Mouse (Mus musculus) spleen, embryonic (tissue): ENCODE data around the gene Zfpm1.
"Not testable (repeated sequence)": the region's sequence is repeated elsewhere in the genome, so short reads cannot be mapped to it uniquely, and the experiment has no call there.

Experiments
- CTCF ChIA-PET: fragments of 350-600 bp; sonication (Branson Sonifier 250); formaldehyde crosslinking; loops from one replicate; lab custom pipeline; 2022; lab: Charles Lee

The Zfpm1 gene

DNA sequence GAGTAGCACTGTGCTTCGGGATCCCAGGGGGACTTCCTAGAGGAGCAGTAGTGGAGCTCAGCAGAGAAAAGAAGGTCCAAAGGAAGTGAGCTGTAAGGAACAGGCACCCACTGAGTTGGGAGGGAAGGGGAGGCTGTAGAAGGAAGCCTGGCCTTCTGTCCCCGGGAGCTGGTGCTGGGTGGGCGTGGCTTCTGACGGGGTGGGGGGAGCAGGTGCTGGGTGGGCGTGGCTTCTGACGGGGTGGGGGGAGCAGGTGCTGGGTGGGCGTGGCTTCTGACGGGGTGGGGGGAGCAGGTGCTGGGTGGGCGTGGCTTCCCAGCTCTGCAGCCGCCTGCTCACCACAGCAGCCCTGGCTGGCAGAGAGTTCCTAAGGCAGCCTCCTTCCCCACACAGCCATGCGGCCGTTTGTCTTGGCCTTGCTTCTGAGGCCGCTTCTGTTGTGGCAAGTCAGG lies 42.0 kb downstream of the Zfpm1 start:
- CTCF ChIA-PET, result not testable (repeated sequence)

GRCm38 (mm10) chr8:122325196-122325595 lies 43.3 kb downstream of the Zfpm1 start:
- CTCF ChIA-PET, result no interaction called here

DNA sequence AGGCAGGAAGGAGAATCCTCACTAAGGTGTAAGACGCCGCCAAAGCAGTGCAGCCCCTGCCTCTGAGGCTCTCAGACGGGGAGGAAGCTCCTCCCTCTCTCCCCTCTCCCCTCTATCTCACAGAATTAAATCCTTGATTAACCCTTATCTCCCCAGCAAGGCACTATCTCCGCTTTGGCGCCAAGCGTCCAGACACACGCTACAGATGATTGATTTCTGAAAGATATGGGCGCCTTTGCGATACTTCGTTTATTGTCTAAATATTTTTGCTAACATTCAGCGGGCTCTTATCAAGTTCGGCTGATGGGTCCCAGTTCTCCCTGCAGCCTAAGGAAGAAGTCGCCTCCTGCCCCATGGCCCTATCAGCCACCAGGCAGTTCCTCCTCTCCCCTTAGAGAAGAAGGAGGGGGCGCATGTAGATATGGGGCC lies 44.2 kb downstream of the Zfpm1 start:
- CTCF ChIA-PET, result no interaction called here

GRCm38 (mm10) chr8:122329072-122329471 lies 47.1 kb downstream of the Zfpm1 start:
- CTCF ChIA-PET, result no interaction called here

DNA sequence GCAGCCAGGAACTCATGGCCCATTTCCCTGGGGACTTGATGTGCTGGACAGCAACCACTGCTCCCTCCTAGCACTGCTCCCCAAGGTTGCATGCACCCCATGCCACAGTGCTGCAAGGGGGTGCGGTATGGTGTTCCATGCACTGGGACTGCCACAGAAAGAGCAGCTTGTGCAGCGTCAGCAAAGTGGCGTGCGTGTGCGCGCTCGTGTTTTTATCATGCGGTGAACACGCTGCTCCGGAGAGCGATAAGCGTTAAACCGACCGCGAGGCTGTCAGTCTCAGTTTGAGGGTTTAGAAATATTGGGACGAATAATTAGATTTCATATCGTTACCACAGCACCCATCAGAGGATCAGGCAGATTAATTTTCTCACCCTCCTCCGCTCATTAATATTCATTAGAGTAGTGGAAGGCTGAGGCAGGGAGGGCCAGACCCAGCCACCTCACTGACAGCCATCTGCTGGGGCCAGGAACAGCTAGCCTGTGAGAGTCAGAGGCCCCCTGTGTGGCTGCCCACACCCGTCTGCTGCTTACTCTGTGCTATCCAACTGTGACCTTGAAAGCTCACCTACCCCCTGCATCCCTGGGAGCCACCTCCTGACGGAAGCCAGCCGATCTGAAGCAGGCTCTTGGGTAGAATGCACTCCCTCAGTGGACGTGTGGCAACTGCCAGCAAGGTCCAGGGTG lies 47.8 kb downstream of the Zfpm1 start:
- CTCF ChIA-PET, result no interaction called here

- CTCF ChIA-PET, result interaction anchor here (1.2 to 4.4 kb wide), 2 partner anchors 57 to 66 kb away, joined by 3 to 28 read pairs; no protein-coding TSS in a partner anchor
These were observed 48.6 kb downstream of the Zfpm1 start for GRCm38 (mm10) chr8:122330446-122331133.

GRCm38 (mm10) chr8:122331134-122331523 lies 49.2 kb downstream of the Zfpm1 start:
- CTCF ChIA-PET, result interaction anchor here (1.2 to 4.4 kb wide), 2 partner anchors 57 to 66 kb away, joined by 3 to 28 read pairs; no protein-coding TSS in a partner anchor

DNA sequence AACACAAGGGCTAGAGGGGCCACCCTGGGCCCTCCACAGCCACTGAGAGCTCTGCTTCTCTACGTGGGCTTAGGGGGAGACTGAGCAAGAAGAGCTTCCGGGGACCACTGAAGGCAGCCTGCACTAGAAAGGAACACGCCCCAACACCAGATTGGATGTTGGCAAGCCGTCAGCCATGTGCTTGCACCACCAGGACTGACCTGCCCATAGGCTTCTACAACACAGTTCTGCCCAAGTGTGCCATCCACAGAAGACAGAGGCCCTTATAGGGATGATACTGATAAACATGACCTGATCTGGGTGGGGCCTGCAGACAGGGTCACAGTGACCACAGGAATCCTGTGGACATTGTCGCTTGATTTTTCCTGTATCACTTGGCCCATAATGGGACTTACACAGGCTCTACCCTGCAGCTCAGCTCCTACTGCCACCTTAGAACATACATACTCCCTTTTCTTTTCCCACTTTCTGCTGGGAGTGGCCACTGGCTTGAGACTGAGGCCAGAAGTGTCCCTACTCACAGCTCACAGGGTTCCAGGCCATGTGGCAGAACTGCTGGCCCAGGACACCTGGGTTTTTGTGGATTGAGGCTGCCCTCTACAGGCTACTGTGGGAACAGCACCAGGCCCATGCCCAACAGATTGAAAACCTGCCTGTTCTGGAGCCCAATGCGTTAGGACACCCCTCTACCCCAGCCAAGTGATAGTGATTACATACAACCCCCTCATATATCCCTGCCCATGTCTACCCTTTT lies 51.0 kb downstream of the Zfpm1 start:
- CTCF ChIA-PET, result interaction anchor here (0.6 to 4.4 kb wide), 2 partner anchors 59 to 1424 kb away, joined by 5 to 28 read pairs; no protein-coding TSS in a partner anchor

DNA sequence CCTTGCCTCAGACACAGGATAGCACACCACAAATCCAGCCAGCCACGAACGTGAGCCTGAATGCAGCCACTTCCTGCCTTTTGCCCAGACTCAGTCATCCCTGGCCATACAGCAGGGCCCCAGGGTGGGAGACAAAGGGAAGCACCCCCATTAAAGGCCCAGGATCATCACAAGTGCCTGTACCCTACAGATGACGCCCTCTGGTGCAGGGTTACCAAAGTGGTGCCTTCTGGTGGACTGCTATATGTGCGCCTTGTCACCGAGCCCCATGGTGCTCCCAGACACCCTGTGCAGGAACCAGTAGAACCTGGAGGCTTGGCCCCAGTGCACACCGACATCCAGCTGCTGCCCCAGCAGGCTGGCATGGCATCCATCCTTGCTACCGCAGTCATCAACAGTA lies 51.6 kb downstream of the Zfpm1 start:
- CTCF ChIA-PET, result interaction anchor here (0.6 to 4.4 kb wide), 2 partner anchors 60 to 1425 kb away, joined by 5 to 28 read pairs; no protein-coding TSS in a partner anchor

- CTCF ChIA-PET, result interaction anchor here (4.4 kb wide), 1 partner anchor 61 kb away, joined by 28 read pairs; no protein-coding TSS in a partner anchor
These were observed 53.0 kb downstream of the Zfpm1 start for GRCm38 (mm10) chr8:122334791-122335490.

DNA sequence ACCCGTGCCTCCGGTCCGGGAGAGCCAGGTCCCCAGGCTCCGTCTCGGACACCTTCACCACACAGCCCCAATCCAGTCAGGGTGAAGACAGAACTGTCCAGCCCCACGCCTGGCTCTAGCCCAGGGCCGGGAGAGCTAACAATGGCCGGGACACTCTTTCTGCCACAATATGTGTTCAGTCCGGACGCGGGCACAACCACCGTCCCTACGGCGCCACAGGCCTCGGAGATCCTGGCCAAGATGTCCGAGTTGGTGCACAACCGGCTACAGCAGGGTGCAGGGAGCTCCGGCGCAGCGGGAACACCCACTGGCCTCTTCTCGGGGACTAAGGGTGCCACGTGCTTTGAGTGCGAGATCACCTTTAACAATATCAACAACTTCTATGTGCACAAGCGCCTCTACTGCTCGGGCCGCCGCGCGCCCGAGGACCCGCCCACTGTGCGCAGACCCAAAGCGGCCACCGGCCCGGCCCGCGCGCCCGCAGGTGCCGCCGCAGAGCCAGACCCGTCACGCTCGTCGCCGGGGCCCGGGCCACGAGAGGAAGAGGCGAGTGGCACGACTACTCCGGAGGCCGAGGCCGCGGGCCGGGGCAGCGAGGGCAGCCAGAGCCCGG lies 53.8 kb downstream of the Zfpm1 start:
- CTCF ChIA-PET, result no interaction called here

DNA sequence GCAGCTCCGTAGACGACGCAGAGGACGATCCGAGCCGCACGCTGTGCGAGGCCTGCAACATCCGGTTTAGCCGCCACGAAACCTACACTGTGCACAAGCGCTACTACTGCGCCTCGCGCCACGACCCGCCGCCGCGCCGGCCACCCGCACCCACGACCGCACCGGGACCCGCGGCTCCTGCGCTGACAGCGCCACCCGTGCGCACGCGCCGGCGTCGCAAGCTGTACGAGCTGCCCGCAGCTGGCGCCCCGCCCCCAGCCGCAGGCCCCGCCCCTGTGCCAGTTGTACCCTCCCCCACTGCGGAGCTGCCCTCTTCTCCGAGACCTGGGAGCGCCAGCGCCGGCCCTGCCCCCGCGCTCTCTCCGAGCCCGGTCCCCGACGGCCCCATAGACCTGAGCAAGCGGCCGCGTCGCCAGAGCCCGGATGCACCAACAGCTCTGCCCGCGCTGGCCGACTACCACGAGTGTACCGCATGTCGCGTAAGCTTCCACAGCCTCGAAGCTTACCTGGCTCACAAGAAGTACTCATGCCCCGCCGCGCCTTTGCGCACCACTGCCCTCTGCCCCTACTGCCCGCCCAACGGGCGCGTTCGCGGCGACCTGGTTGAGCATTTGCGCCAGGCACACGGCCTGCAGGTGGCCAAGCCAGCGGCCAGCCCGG lies 54.4 kb downstream of the Zfpm1 start:
- CTCF ChIA-PET, result no interaction called here

GRCm38 (mm10) chr8:122338852-122339251 lies 56.9 kb downstream of the Zfpm1 start:
- CTCF ChIA-PET, result no interaction called here

GRCm38 (mm10) chr8:122340761-122341160 lies 58.8 kb downstream of the Zfpm1 start:
- CTCF ChIA-PET, result no interaction called here

DNA sequence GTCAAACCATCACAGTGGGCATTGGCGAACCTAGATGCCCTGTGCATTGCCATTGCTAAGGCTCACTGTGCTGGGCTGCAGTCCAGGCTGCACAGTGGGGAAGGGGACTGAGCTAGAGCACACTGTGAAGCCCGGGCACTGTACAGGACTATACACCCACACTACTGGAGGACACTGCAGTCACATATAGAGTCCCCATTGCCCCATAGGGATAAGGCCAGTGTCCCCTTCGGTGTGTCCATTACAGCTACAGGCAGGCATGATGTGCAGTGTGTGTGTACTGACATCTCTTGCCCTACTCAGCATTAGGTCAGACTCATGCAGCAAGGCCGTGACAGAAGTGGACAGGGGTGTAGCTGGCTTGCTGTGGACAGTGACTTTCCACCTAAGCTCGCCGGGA lies 59.8 kb downstream of the Zfpm1 start:
- CTCF ChIA-PET, result no interaction called here

DNA sequence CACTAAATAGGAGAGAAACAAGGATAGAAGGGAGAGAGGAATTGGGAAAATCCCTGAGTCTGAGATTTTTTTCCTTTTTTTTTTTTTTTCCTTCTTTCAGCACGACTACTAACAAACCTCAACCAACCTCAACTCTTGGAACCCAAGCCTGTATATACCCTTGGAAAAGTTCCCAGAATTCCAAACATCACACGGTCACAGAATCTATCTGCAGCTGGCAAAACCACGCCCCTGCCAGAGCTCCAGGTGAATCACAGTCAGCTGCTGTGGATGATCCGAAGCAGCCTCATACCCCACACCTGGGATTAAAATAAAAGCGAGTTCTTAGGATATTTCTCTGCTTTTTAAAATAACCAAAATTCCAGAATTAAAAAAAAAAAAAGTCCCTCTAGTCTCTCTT lies 60.4 kb downstream of the Zfpm1 start:
- CTCF ChIA-PET, result no interaction called here

- CTCF ChIA-PET, result no interaction called here
These were observed 60.9 kb downstream of the Zfpm1 start for GRCm38 (mm10) chr8:122342806-122343209.

GRCm38 (mm10) chr8:122343341-122343740 lies 61.4 kb downstream of the Zfpm1 start:
- CTCF ChIA-PET, result no interaction called here

GRCm38 (mm10) chr8:122343758-122344157 lies 61.8 kb downstream of the Zfpm1 start:
- CTCF ChIA-PET, result no interaction called here

DNA sequence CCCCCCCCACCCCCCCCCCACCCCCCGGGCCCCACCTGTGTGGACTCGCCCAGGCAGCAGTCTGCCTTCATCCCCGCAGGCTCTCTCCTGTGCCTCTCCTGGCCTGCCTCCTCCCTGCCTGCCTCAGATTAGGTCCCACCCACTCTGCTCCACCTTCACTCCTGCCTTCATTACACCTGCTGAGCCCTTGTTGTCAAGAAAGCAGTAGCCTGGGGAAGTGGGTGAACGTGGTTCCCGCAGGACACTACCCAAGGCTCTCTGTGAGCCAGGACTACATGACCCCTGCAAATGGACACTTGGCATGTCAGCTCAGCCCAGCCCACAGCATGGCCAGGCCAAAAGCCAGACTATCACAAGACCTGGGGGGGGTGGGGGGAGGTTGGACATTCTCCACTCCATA lies 62.3 kb downstream of the Zfpm1 start:
- CTCF ChIA-PET, result no interaction called here
